Mouse (Mus musculus) liver, embryonic 14 days (tissue): ENCODE data around the gene Asic1. TPM values are rescaled to one million over a fixed set of nuclear protein-coding genes. Genes with fewer than 3 reads are reported as not detected.

ENCODE experiments used
- polyA plus RNA-seq: library from polyadenylated mRNA; depleted of rRNA; stranded (reverse); fragments of >200 nt; gene quantifications from 2 replicates; pipeline ENCODE4 v1.2.3, GENCODE M21; 2012; rRNA removed

Asic1 gene
- 0.13 and 0.23 TPM in 2 replicates for polyA plus RNA-seq

DNA sequence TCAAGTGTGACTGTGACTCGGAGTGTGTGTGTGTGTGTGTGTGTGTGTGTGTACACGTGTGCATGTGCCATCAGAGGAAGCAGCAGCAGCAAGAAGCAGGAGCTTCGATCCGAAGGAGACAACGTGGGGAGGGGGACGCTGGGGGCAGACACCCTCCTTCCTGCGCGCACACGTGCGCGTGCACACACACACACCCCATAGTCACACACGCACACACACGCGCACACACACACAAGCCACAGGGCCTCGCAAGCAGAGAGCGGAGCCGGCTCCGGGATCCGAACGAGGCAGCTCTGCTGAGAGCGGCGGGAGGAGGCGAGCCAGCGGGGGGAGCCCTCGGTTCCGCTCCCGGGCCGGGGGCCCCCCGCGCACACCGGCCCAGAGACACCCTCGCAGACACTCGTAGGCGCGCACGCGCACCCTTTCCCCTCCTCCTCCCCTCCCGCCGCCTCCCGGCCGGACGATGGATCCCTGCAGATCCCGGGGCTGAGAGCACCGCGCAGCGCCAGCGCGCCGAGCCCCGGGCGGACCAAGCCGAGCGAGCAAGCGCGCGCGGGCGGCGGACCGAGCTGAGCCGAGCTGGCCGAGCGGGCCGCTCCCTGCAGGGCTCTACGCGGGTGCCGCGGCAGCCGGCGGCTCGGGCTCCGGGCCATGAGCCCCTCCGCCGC, at the start of gene Asic1:
TSS of gene Asic1 (plus strand) at position 215 of the 668 bp plus-strand sequence.

GRCm38 (mm10) chr15:99651163-99651872, 18.9 kb upstream of the Asic1 start, which contains the start of gene Racgap1:
Gene Racgap1 (minus strand): TSS chr15:99651656.

DNA sequence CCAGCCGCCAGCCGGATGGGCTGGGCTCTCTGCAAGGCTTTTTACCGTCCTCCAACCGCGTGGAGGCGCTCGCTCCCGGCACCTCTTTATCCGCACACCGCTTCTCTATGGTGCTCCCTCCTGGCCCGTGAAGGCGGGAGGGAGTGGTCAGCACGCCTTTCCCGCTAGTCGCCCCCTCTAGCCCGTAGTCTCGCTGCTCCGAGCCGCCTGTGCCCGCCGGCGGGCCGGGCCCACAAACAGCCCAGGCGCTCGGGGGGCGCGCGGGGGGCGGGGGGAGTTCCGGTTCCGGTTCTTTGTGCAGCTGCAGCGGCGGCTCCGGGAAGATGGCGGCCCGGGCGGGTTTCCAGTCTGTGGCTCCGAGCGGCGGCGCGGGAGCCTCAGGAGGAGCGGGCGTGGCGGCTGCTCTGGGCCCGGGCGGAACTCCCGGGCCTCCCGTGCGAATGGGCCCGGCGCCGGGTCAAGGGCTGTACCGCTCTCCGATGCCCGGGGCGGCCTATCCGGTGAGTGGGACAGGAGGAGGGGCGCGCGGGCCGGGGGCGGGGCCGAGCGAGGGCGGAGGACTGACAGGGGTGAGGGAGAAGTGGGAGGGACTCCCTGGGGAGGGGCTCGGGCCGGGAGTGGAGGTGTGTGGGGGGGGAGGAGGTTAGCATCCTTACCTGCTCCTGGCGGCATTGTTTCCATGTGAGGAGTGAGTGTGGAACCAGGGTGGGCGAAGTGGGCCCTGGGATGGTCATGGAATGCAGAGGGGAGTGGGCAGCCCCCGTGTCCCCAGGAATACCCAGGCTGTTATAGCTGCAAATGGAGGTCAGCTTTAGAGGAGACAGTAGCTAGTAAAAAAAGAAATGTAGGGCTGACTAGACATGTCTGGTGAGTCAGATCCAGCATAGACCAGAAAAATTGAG, 32.1 kb downstream of the Asic1 start, which contains the start of gene Smarcd1:
TSS of gene Smarcd1 (plus strand) at position 131 of the 902 bp plus-strand sequence.

GRCm38 (mm10) chr15:99705440-99706048, 35.4 kb downstream of the Asic1 start, which contains the start of gene Gm17349:
Gene Gm17349 (minus strand): TSS chr15:99705490.

GRCm38 (mm10) chr15:99717386-99718334, 47.5 kb downstream of the Asic1 start, which contains the start of gene Gpd1:
Gene Gpd1 (plus strand): TSS chr15:99717515.

GRCm38 (mm10) chr15:99725341-99726155, 55.4 kb downstream of the Asic1 start, which contains the start of gene Cox14:
Gene Cox14 (plus strand): TSS chr15:99725618.

Other genes starting within 250 kb of the Asic1 start
- gene Nckap5l, start 212.6 kb upstream of the Asic1 start, polyA plus RNA-seq = 0.70 and 0.80 TPM in 2 replicates
- 2.8 and 3.0 TPM in 2 replicates for gene Bcdin3d, start 195.6 kb upstream of the Asic1 start, polyA plus RNA-seq
- 0.02 TPM in 1 of 2 replicates, not detected in the other for gene Faim2, start 142.2 kb upstream of the Asic1 start, polyA plus RNA-seq
- gene Aqp2, start 91.3 kb upstream of the Asic1 start, polyA plus RNA-seq = not detected in 2 replicates
- gene Aqp5, start 79.6 kb upstream of the Asic1 start, polyA plus RNA-seq = 0.05 and 0.06 TPM in 2 replicates
- gene Aqp6, start 69.0 kb upstream of the Asic1 start, polyA plus RNA-seq = not detected in 2 replicates
- gene Racgap1, start 18.7 kb upstream of the Asic1 start, polyA plus RNA-seq = 51.8 and 58.7 TPM in 2 replicates
- gene Smarcd1, start 31.8 kb downstream of the Asic1 start, polyA plus RNA-seq = 6.2 and 7.0 TPM in 2 replicates
- gene Gm17349, start 35.1 kb downstream of the Asic1 start, polyA plus RNA-seq = 0.41 TPM in 1 of 2 replicates, not detected in the other
- 7.7 and 8.5 TPM in 2 replicates for gene Gpd1, start 47.1 kb downstream of the Asic1 start, polyA plus RNA-seq
- 62.4 and 63.3 TPM in 2 replicates for gene Cox14, start 55.2 kb downstream of the Asic1 start, polyA plus RNA-seq
- gene Cers5, start 102.5 kb downstream of the Asic1 start, polyA plus RNA-seq = 4.2 and 5.6 TPM in 2 replicates
- 5.5 and 5.8 TPM in 2 replicates for gene Lima1, start 205.1 kb downstream of the Asic1 start, polyA plus RNA-seq